Mouse (Mus musculus): Measurements from ENCODE around the gene Kit. TPM values are rescaled to one million over a fixed set of nuclear protein-coding genes. Genes with fewer than 3 reads are reported as not detected.

Kit gene
- polyA plus RNA-seq, 1 experiment: not detected

DNA sequence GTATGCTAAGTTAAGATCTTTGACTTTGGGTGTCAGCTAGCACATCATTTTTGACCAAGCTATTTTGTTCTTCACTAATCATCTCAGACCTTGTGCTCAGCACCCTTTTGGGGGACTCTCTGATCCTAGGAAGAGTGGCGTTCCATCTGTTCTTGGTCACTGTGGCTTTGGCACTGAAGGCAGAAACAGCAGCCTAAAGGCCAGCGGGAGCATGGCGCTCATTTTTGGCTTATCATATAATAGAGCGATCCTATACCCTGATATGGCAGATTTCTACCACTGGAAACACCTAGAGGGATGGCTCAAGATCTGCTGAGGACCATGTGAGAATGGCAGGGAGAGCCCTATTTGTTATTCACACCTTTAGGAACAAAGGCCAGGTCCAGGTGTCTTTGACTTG, 38.2 kb downstream of the Kit start:
- no peak overlapping the region for H3K4me3 ChIP-seq (ENCODE audit: insufficient read depth, poor library complexity, severe bottlenecking)
- H3K79me3 ChIP-seq (ENCODE audit: low read depth): no peaks in the 10 kb centered on the region
- no peaks in the 10 kb centered on the region for H3K79me2 ChIP-seq (ENCODE audit: control insufficient read depth, insufficient read depth)
- H3K36me3 ChIP-seq (ENCODE audit: control insufficient read depth, insufficient read depth): no peaks in the 10 kb centered on the region
- peaks cover 12% of the 10 kb centered on the region for H3K27me3 ChIP-seq (ENCODE audit: control insufficient read depth, insufficient read depth, insufficient read length)
- H3ac ChIP-seq (ENCODE audit: control insufficient read depth, insufficient read length, low read depth): no peak overlapping the region
- TF ChIP-seq MYOG (IDR thresholded peaks at IDR 0.05; ENCODE audit: control insufficient read depth, extremely low read depth, insufficient read length) (no peak), MAX (IDR thresholded peaks at IDR 0.05) (no peak), MYOD1 (IDR thresholded peaks at IDR 0.05; ENCODE audit: control insufficient read depth, insufficient read length, low read depth) (no peak), CTCF (IDR thresholded peaks at IDR 0.05; ENCODE audit: control insufficient read depth, insufficient read depth, insufficient read length) (no peak), USF1 (IDR thresholded peaks at IDR 0.05; ENCODE audit: low read depth) (no peak), CEBPB (IDR thresholded peaks at IDR 0.05; ENCODE audit: low read depth) (no peak), FOSL1 (IDR thresholded peaks at IDR 0.05; ENCODE audit: insufficient read depth, low read length, poor library complexity, severe bottlenecking) (no peak)

DNA sequence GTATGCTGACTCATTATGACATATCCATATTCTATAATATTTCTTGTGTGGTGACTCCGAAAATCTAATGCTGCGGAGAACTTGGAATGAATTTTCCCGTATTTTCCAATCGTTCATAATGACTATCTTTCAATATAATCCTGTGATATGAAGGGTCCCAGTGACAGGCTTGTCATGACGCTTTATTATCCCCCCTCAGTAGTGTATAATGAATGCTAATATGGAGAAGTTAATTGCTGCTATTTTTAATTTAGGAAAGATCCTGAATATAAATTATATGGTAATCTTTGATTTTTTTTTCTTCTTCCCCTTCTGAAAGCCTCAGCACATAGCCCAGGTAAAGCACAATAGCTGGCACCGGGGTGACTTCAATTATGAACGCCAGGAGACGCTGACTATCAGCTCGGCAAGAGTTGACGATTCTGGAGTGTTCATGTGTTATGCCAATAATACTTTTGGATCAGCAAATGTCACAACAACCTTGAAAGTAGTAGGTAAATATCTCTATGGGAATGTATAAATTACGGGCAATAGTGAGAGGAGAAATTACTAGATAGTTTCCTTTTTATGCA, 40.4 kb downstream of the Kit start:
- Histone ChIP-seq H3ac (ENCODE audit: control insufficient read depth, insufficient read length, low read depth) (no peak overlapping the region), H3K27me3 (ENCODE audit: control insufficient read depth, insufficient read depth, insufficient read length) (peaks cover 6% of the 10 kb centered on the region), H3K36me3 (ENCODE audit: control insufficient read depth, insufficient read depth) (no peaks in the 10 kb centered on the region), H3K79me3 (ENCODE audit: low read depth) (no peaks in the 10 kb centered on the region), H3K4me3 (ENCODE audit: insufficient read depth, poor library complexity, severe bottlenecking) (no peak overlapping the region), H3K79me2 (ENCODE audit: control insufficient read depth, insufficient read depth) (no peaks in the 10 kb centered on the region)
- no peak for TF ChIP-seq MAX (IDR thresholded peaks at IDR 0.05)
- no peak for TF ChIP-seq FOSL1 (IDR thresholded peaks at IDR 0.05; ENCODE audit: insufficient read depth, low read length, poor library complexity, severe bottlenecking)
- no peak for TF ChIP-seq CEBPB (IDR thresholded peaks at IDR 0.05; ENCODE audit: low read depth)
- no peak for TF ChIP-seq USF1 (IDR thresholded peaks at IDR 0.05; ENCODE audit: low read depth)
- no peak for TF ChIP-seq CTCF (IDR thresholded peaks at IDR 0.05; ENCODE audit: control insufficient read depth, insufficient read depth, insufficient read length)
- no peak for TF ChIP-seq MYOG (IDR thresholded peaks at IDR 0.05; ENCODE audit: control insufficient read depth, extremely low read depth, insufficient read length)
- no peak for TF ChIP-seq MYOD1 (IDR thresholded peaks at IDR 0.05; ENCODE audit: control insufficient read depth, insufficient read length, low read depth)

DNA sequence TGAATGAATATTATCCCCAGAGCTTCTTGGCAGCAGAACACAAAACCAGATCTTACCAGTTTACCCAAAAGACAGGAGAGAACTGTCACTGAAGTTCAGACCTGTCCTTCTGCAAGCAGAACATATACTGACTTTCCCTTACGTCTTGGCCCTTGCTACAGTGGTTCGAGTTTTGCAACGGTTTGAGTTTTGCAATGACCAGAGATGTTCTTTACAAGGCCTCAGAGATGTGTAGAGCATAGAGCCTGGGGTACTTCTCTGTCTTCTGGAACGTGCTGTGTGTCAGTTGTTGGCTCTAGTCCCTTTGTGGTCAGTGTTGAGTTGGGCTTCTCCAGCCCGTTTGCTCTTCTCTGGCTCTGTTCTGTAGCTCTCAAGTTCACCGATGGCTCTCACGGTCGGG, 40.9 kb downstream of the Kit start:
- Histone ChIP-seq H3K79me3 (ENCODE audit: low read depth) (no peaks in the 10 kb centered on the region), H3K36me3 (ENCODE audit: control insufficient read depth, insufficient read depth) (no peaks in the 10 kb centered on the region), H3K4me3 (ENCODE audit: insufficient read depth, poor library complexity, severe bottlenecking) (no peak overlapping the region), H3K27me3 (ENCODE audit: control insufficient read depth, insufficient read depth, insufficient read length) (peaks cover 6% of the 10 kb centered on the region), H3K79me2 (ENCODE audit: control insufficient read depth, insufficient read depth) (no peaks in the 10 kb centered on the region), H3ac (ENCODE audit: control insufficient read depth, insufficient read length, low read depth) (no peak overlapping the region)
- TF ChIP-seq FOSL1 (IDR thresholded peaks at IDR 0.05; ENCODE audit: insufficient read depth, low read length, poor library complexity, severe bottlenecking): no peak
- TF ChIP-seq USF1 (IDR thresholded peaks at IDR 0.05; ENCODE audit: low read depth): no peak

DNA sequence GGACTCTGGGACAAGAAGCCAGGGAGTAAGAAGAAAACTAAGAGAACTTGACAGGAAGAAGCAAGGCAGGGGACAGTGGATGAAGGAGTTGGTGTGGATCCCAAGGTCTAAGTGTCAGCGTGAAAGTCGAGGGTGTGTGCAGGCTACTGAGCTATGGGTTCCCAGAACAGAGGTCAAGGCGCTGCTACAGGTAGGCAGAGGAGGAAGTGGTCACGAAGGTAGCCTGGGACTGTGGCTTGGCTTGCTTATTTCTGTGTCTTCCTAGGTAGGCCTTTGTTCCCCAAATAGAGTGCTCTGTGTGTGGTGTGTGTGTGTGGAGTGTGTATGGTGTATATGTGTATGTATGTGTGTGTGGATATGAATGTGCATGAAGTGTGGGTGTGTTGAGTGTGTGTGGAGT, 47.7 kb downstream of the Kit start:
- no peak overlapping the region for H3ac ChIP-seq (ENCODE audit: control insufficient read depth, insufficient read length, low read depth)
- H3K27me3 ChIP-seq (ENCODE audit: control insufficient read depth, insufficient read depth, insufficient read length): peaks cover 11% of the 10 kb centered on the region
- TF ChIP-seq CTCF (IDR thresholded peaks at IDR 0.05; ENCODE audit: control insufficient read depth, insufficient read depth, insufficient read length): no peak
- TF ChIP-seq MYOG (IDR thresholded peaks at IDR 0.05; ENCODE audit: control insufficient read depth, extremely low read depth, insufficient read length): no peak
- no peak for TF ChIP-seq CEBPB (IDR thresholded peaks at IDR 0.05; ENCODE audit: low read depth)
- no peak for TF ChIP-seq MAX (IDR thresholded peaks at IDR 0.05)
- TF ChIP-seq USF1 (IDR thresholded peaks at IDR 0.05; ENCODE audit: low read depth): no peak
- no peak for TF ChIP-seq MYOD1 (IDR thresholded peaks at IDR 0.05; ENCODE audit: control insufficient read depth, insufficient read length, low read depth)
- TF ChIP-seq FOSL1 (IDR thresholded peaks at IDR 0.05; ENCODE audit: insufficient read depth, low read length, poor library complexity, severe bottlenecking): no peak
- H3K79me2 ChIP-seq (ENCODE audit: control insufficient read depth, insufficient read depth): no peaks in the 10 kb centered on the region
- H3K79me3 ChIP-seq (ENCODE audit: low read depth): no peaks in the 10 kb centered on the region
- H3K36me3 ChIP-seq (ENCODE audit: control insufficient read depth, insufficient read depth): no peaks in the 10 kb centered on the region
- no peak overlapping the region for H3K4me3 ChIP-seq (ENCODE audit: insufficient read depth, poor library complexity, severe bottlenecking)

DNA sequence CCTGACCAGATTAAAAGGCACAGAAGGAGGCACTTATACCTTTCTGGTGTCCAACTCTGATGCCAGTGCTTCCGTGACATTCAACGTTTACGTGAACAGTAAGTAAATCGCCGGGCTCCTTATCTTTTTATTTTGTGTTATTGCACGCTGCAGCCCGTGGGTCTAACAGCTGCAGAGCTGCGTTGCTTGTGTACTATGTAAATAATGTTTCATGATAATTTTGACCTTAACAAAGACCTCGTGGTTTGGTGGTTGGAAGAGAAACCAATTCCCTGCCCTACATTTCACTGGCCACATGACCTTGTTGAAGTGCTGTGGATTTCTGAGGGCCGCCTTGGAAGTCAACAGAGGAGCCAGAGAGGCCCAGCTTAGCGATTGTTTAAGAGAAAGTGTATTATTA, 48.3 kb downstream of the Kit start:
- Histone ChIP-seq H3K27me3 (ENCODE audit: control insufficient read depth, insufficient read depth, insufficient read length) (peaks cover 12% of the 10 kb centered on the region), H3ac (ENCODE audit: control insufficient read depth, insufficient read length, low read depth) (no peak overlapping the region), H3K79me2 (ENCODE audit: control insufficient read depth, insufficient read depth) (no peaks in the 10 kb centered on the region), H3K36me3 (ENCODE audit: control insufficient read depth, insufficient read depth) (no peaks in the 10 kb centered on the region), H3K79me3 (ENCODE audit: low read depth) (no peaks in the 10 kb centered on the region), H3K4me3 (ENCODE audit: insufficient read depth, poor library complexity, severe bottlenecking) (no peak overlapping the region)
- TF ChIP-seq FOSL1 (IDR thresholded peaks at IDR 0.05; ENCODE audit: insufficient read depth, low read length, poor library complexity, severe bottlenecking) (no peak), MYOD1 (IDR thresholded peaks at IDR 0.05; ENCODE audit: control insufficient read depth, insufficient read length, low read depth) (no peak), CTCF (IDR thresholded peaks at IDR 0.05; ENCODE audit: control insufficient read depth, insufficient read depth, insufficient read length) (no peak), MAX (IDR thresholded peaks at IDR 0.05) (no peak), MYOG (IDR thresholded peaks at IDR 0.05; ENCODE audit: control insufficient read depth, extremely low read depth, insufficient read length) (no peak), CEBPB (IDR thresholded peaks at IDR 0.05; ENCODE audit: low read depth) (no peak), USF1 (IDR thresholded peaks at IDR 0.05; ENCODE audit: low read depth) (no peak)

DNA sequence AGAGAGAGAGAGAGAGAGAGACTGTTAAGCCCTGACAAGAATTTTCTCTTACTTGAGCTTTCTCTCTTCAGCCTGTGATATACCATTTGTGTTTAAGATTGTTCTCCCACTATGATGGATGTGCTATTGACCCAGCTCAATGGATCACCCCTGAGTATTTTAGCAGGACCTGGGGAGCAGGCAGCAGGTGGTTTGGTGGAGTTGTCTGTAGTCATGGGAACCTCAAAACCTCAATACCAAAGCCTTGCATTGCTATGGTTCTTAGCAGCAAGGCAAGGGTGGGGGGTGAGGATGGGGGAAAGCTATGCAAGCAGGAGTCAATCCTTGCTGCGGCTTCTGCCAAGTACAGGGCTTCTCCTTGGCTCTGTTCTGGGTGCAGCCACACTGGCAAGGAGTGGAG, 48.8 kb downstream of the Kit start:
- Histone ChIP-seq H3K27me3 (ENCODE audit: control insufficient read depth, insufficient read depth, insufficient read length) (peaks cover 16% of the 10 kb centered on the region), H3K36me3 (ENCODE audit: control insufficient read depth, insufficient read depth) (no peaks in the 10 kb centered on the region), H3K79me3 (ENCODE audit: low read depth) (no peaks in the 10 kb centered on the region), H3K79me2 (ENCODE audit: control insufficient read depth, insufficient read depth) (no peaks in the 10 kb centered on the region), H3ac (ENCODE audit: control insufficient read depth, insufficient read length, low read depth) (no peak overlapping the region), H3K4me3 (ENCODE audit: insufficient read depth, poor library complexity, severe bottlenecking) (no peak overlapping the region)
- TF ChIP-seq CEBPB (IDR thresholded peaks at IDR 0.05; ENCODE audit: low read depth): no peak
- no peak for TF ChIP-seq MYOG (IDR thresholded peaks at IDR 0.05; ENCODE audit: control insufficient read depth, extremely low read depth, insufficient read length)
- TF ChIP-seq MYOD1 (IDR thresholded peaks at IDR 0.05; ENCODE audit: control insufficient read depth, insufficient read length, low read depth): no peak
- no peak for TF ChIP-seq FOSL1 (IDR thresholded peaks at IDR 0.05; ENCODE audit: insufficient read depth, low read length, poor library complexity, severe bottlenecking)
- no peak for TF ChIP-seq CTCF (IDR thresholded peaks at IDR 0.05; ENCODE audit: control insufficient read depth, insufficient read depth, insufficient read length)
- no peak for TF ChIP-seq USF1 (IDR thresholded peaks at IDR 0.05; ENCODE audit: low read depth)
- no peak for TF ChIP-seq MAX (IDR thresholded peaks at IDR 0.05)

Data from C2C12 (cell line).